Mouse (Mus musculus) liver, embryonic 14.5 days (tissue): ENCODE data around the gene Zc3h12d. TPM values are rescaled to one million over a fixed set of nuclear protein-coding genes. Genes with fewer than 3 reads are reported as not detected.
A peak's percentile ranks its signal among the peaks of the same experiment; 100 is the strongest.
"Not testable (repeated sequence)": the region's sequence is repeated elsewhere in the genome, so short reads cannot be mapped to it uniquely, and the experiment has no call there.

Experiments
- ATAC-seq: fragments of 200-750 bp; cut with Nextera tagmentation; 2 replicates; pipeline ENCODE4 v1.8.0; 2017; ENCODE audit warnings: moderate number of reproducible peaks, mild to moderate bottlenecking, moderate library complexity; ENCODE audit not compliant: insufficient read depth
- DNase-seq, 3 experiments: peaks; one replicate each; pipeline ENCODE4 v3.0.0-alpha.2; 2012 to 2013; ENCODE audit warnings: low read depth in 3 of 3, low spot score in 3 of 3
- H3K27ac ChIP-seq: fragments of 300-500 bp; sonication (generic); 2 replicates; pipeline ENCODE4 v1.5.1; 2014; ENCODE audit warnings: moderate library complexity, mild to moderate bottlenecking, control low read depth, inconsistent platforms
- H3K27me3 ChIP-seq: fragments of 300-500 bp; sonication (generic); 2 replicates; pipeline ENCODE4 v1.6.1; 2014; ENCODE audit warnings: mild to moderate bottlenecking, low read length, moderate library complexity; ENCODE audit not compliant: control insufficient read depth, insufficient read depth
- H3K36me3 ChIP-seq: fragments of 300-500 bp; sonication (generic); replicated peaks from 2 replicates; pipeline ENCODE4 v1.6.1; 2014; ENCODE audit warnings: low read depth; ENCODE audit not compliant: control insufficient read depth, insufficient read depth
- H3K4me1 ChIP-seq, 2 experiments: fragments of 200-500 bp in 1 of 2; fragments of 300-500 bp in 1 of 2; sonication (generic) in 1 of 2; replicated peaks; 2 replicates each; pipeline ENCODE4 v1.6.1; 2012 to 2014; ENCODE audit warnings: antibody characterized with exemption in 1 of 2, inconsistent platforms in 1 of 2, low read length in 1 of 2; ENCODE audit not compliant: control insufficient read depth in 2 of 2, insufficient read depth in 2 of 2
- H3K4me2 ChIP-seq: fragments of 300-500 bp; sonication (generic); 2 replicates; pipeline ENCODE4 v1.6.1; 2014; ENCODE audit warnings: low read depth, mild to moderate bottlenecking, control low read depth, moderate library complexity
- H3K4me3 ChIP-seq, 2 experiments: fragments of 200-500 bp in 1 of 2; fragments of 300-500 bp in 1 of 2; sonication (generic) in 1 of 2; 2 replicates each; pipeline ENCODE4 v1.5.1; 2012 to 2014; ENCODE audit warnings: low read depth in 2 of 2, low read length in 2 of 2, mild to moderate bottlenecking in 2 of 2, control low read depth in 1 of 2, inconsistent platforms in 1 of 2, moderate library complexity in 1 of 2; ENCODE audit not compliant: insufficient read depth in 1 of 2
- H3K9ac ChIP-seq: fragments of 300-500 bp; sonication (generic); replicated peaks from 2 replicates; pipeline ENCODE4 v1.6.1; 2014; ENCODE audit warnings: mild to moderate bottlenecking, control low read depth, moderate library complexity
- H3K9me3 ChIP-seq: fragments of 300-500 bp; sonication (generic); 2 replicates; pipeline ENCODE4 v1.6.1; 2016; ENCODE audit warnings: low read length, mixed read lengths; ENCODE audit not compliant: control insufficient read depth
- CTCF ChIP-seq: IDR thresholded peaks from 2 replicates; pipeline ENCODE4 v1.5.1; 2016; ENCODE audit warnings: antibody characterized with exemption, low read depth, control low read depth
- EP300 ChIP-seq: IDR thresholded peaks from 2 replicates; pipeline ENCODE4 v1.6.1; 2016; ENCODE audit warnings: antibody characterized with exemption, low read depth
- WGBS: fragments of 180-500 bp; shearing (Covaris S2); extraction: QIAGEN DNeasy Blood & Tissue Kit; methylation state at CpG from one replicate; pipeline ENCODE4 v1.1.7; 2014; ENCODE audit not compliant: insufficient replicate concordance; 5-methylcytosine and 5-hydroxymethylcytosine counted together
- polyA plus RNA-seq, 2 experiments: library from polyadenylated mRNA; depleted of rRNA in 1 of 2; stranded (reverse) in 1 of 2; unstranded in 1 of 2; fragments of >200 nt; fragmentation: Nextera tagmentation in 1 of 2; extraction: Ambion mirVana in 1 of 2; gene quantifications; 2 replicates each; pipeline versions ENCODE4 v1.2.1 to v1.2.3; 2012 to 2014

Gene Zc3h12d
- polyA plus RNA-seq, 2 experiments, result 0.15 to 0.25 TPM

DNA sequence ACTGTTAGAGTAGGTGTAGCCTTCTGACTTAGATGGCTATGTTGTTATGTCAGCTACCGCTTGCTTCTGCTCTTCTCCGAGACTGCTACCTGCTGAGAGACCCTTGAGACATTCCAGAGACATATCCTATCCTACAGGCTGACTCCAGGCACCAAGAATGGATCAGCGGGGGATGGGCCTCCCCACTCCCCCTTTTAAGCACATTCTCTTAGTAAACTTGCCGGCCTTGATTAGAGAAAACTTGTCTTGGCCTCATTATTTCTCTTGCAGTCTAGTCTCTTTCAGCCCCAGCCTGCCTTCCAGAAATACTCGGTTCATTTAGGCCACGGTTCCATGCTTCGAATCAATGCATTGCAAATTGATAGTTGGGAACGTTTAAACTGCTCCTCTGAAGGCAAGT, 37.5 kb downstream of the Zc3h12d start:
- TF ChIP-seq EP300 (no peak), CTCF (no peak)
- Histone ChIP-seq H3K4me2 (no peak overlapping the region), H3K36me3 (no peaks in the 10 kb centered on the region), H3K9ac (no peak overlapping the region), H3K9me3 (no peaks in the 10 kb centered on the region), H3K27me3 (peaks cover 16% of the 10 kb centered on the region), H3K4me1 (no peaks in the 10 kb centered on the region), H3K27ac (no peak overlapping the region), H3K4me3 (no peak overlapping the region)
- ATAC-seq (no peak), DNase-seq (no peak)
- WGBS, result 66% methylated on average over 8 of the region's 8 CpGs

DNA sequence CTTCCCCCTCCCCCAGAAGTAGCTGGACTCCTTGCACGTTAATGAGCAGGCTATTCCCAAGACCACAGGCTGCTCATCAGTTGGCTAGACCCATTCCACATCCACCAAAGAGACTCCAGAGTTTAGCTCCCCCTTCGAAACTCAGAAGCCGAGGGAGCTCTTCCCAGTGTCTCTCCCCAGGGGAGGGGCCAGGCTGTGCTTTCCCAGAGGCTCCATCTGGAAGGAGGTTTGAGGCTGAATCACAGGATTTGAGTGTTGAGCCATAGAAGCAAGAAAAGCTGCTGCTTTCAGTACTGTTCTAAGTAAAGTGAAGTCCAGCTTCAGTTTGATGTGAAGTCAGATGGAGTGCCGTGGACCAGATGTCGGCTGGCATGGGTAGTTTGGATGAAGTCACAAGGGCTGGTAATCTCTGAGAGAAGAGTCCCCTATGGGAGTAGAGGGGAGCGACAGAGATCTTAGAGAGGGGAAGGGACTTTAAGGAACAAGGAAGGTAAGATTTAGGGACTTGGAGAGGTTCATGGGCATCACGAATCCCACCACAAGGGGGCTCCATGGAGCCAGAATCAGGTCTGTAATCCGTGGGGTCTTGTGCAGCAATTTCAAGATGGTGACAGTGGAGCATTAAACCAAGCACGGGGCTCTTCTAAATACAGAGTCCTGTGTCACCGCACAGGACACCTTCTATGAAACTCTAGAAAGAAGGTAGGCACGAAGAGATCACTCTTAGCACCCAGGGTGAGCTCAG, 38.5 kb downstream of the Zc3h12d start:
- DNase-seq, result peak in 1 of 3 experiments; percentile 3
- WGBS, result 57% methylated on average over 11 of the region's 11 CpGs
- H3K4me1 ChIP-seq, result no peaks in the 10 kb centered on the region
- H3K4me2 ChIP-seq, result no peak overlapping the region
- H3K4me3 ChIP-seq, result no peak overlapping the region
- no peak overlapping the region for H3K9ac ChIP-seq
- no peaks in the 10 kb centered on the region for H3K9me3 ChIP-seq
- H3K36me3 ChIP-seq, result no peaks in the 10 kb centered on the region
- peaks cover 16% of the 10 kb centered on the region for H3K27me3 ChIP-seq
- no peak for ATAC-seq
- TF ChIP-seq EP300, result no peak
- peak; percentile 68 for TF ChIP-seq CTCF
- H3K27ac ChIP-seq, result no peak overlapping the region

DNA sequence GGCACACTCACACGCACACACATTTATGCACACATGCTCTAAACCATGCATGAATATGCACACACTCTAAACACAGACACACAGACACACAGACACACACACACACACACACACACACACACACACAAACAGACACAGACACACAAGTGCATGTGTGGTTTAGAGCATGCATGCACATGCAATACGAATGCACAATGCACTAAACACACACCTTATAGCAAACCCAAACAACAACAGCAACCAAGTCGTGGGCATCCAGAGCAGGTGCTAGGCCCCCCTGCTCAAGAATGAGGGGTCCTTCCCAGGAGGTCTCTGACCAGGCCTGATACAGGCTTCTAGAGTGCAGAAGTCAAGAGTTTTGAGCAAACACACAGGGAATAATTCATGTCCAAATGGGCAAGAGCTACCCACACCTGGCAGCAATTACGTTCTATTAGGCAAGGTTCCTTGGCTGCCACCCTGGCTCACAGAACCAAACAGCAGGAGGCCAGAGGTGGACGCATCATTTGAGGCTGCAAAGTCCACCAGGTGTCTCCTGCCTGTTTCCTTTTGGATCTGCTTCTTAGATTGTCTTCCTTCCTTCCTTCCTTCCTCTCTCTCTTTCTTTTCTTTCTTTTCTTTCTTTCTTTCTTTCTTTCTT, 39.2 kb downstream of the Zc3h12d start:
- no peak for ATAC-seq
- peaks cover 16% of the 10 kb centered on the region for H3K27me3 ChIP-seq

DNA sequence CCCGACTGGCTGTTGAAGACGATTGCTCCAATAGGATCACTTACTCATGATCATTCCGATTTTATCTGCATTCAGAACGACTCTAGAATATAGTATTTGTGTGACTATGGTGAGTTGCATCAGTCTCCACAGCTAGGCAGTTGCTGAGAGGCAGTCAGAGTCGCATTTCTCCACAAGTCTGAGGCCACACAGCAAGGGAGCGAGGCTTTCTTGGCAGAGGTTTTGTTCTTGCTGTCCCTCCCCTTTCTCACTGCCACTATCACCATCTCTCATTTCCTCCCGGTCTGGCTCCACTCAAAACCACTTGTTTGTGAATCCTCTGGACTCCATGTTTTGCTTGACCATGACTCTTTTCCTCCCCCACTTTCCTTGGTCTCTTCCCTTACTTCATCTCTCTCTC, 41.9 kb downstream of the Zc3h12d start:
- Histone ChIP-seq H3K27me3 (no peaks in the 10 kb centered on the region), H3K4me3 (no peak overlapping the region), H3K27ac (no peak overlapping the region), H3K4me1 (no peaks in the 10 kb centered on the region), H3K9me3 (no peaks in the 10 kb centered on the region), H3K36me3 (no peaks in the 10 kb centered on the region), H3K4me2 (no peak overlapping the region), H3K9ac (no peak overlapping the region)
- 64% methylated on average over 7 of the region's 7 CpGs for WGBS
- ATAC-seq (no peak), DNase-seq (no peak)
- no peak for TF ChIP-seq CTCF
- no peak for TF ChIP-seq EP300

More for the DNA sequence above, 39.2 kb downstream of the Zc3h12d start:
- no peak overlapping the region for H3K4me2 ChIP-seq
- no peak for TF ChIP-seq EP300
- TF ChIP-seq CTCF, result no peak
- no peaks in the 10 kb centered on the region for H3K36me3 ChIP-seq
- no peak overlapping the region for H3K4me3 ChIP-seq
- no peak overlapping the region for H3K9ac ChIP-seq
- WGBS, result 63% methylated on average over 5 of the region's 5 CpGs
- DNase-seq, result no peak
- no peaks in the 10 kb centered on the region for H3K9me3 ChIP-seq
- H3K27ac ChIP-seq, result no peak overlapping the region
- H3K4me1 ChIP-seq, result no peaks in the 10 kb centered on the region

- H3K9me3 ChIP-seq, H3K27ac ChIP-seq, H3K4me2 ChIP-seq, H3K4me1 ChIP-seq, ATAC-seq, H3K9ac ChIP-seq, DNase-seq, H3K4me3 ChIP-seq, H3K36me3 ChIP-seq, H3K27me3 ChIP-seq: not testable (repeated sequence)
- 69% methylated on average over 3 of the region's 3 CpGs for WGBS
Measured at GRCm38 (mm10) chr10:7880283-7880682, 48.0 kb downstream of the Zc3h12d start.
